Mouse (Mus musculus) neural tube, postnatal 0 days (tissue): ENCODE results near the gene Fgf8. TPM values are rescaled to one million over a fixed set of nuclear protein-coding genes. Genes with fewer than 3 reads are reported as not detected.

Experiments used
- polyA plus RNA-seq: library from polyadenylated mRNA; unstranded; fragments of >200 nt; fragmentation: Nextera tagmentation; extraction: Ambion mirVana; gene quantifications from 2 replicates; pipeline ENCODE4 v1.2.1, GENCODE M21; 2015

Gene Fgf8
- not detected in 2 replicates for polyA plus RNA-seq

DNA sequence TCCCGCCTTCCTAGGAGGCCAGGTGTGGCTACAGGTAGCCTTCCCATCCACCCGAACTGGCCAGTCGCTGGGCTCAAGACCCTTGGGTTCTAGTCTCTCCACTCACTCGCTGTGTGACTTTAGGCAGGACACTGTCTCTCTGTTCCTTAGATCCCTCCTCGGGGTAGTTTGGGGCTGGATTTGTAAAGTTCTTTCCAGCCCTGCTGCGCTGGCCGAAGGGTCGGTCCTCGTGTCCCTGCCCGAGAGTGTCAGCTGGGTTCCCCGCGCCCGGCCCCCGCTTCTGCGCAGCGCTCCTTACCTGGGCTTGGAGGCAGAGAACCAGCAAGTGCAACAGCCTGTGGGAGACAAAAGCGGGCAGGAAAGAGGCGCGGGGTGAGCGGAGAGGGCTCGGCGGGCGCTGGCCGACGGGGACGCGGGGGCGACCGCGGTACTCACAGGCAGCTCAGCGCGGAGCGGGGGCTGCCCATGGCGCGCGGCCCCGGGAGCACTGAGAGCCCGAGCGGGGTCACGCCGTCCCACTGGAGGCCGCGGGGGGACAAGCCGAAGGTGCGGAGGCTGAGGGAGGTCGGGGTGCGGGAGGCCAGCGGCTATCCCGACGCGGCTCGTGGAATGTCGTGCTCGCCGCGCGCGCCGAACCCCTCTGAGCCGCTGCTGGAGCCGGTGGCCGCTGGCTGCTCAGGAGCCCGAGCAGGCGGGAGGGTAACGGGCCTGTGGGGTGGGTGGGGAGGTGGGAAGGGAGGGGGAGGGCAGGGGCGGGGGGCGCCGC, at the start of gene Fgf8:
Gene Fgf8, minus strand, starts transcription at position 698 of the 766 bp plus-strand sequence.

DNA sequence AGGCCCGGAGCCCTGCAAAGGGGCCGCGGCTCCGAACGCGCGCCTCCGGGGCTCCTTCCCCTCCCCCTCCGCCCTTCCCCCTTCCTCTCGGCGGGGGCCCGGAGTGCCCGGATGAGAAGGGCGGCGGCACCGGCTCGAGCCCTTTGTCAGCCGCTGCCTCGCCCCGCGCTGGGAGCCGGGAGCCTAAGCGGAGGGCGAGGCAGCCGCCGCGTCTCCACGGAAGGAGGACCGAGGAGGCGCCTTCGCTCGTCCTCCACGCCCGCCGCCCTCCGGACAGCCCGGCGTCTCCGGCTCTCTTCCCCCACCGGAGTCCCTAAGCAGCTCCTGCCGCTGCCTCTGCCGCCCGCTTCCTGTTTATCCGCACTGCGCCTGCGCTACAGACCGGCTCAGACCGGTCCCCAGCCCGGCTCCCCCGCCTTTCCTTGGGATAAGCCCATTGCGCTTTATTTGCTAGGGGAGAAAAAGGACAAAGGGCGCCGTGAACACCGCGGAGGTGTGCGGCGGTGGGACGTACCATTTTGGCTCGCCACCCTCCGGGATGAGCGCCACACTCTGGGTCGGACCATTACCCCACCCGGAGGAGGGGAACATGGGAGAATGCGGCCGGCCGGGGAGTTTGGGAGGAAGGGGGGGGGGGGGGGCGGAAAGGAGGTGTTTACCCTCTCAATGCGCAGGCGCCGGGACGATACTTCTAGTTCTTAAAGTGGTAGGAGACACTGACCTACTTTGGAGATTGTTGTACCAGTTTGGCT, 40.6 kb upstream of the Fgf8 start, which contains the start of gene Mgea5:
Gene Mgea5, minus strand, starts transcription at position 657 of the 752 bp plus-strand sequence.

GRCm38 (mm10) chr19:45749243-45750043, 6.7 kb upstream of the Fgf8 start, which contains the start of gene Npm3:
TSS of gene Npm3 (minus strand) at chr19:45749591.

Other genes starting within 250 kb of the Fgf8 start
- 8.9 and 10.8 TPM in 2 replicates for gene Poll, start 182.4 kb downstream of the Fgf8 start, polyA plus RNA-seq
- 93.2 and 93.8 TPM in 2 replicates for gene Gm17018, start 182.3 kb downstream of the Fgf8 start, polyA plus RNA-seq
- 8.0 and 8.9 TPM in 2 replicates for gene Fbxw4, start 82.6 kb downstream of the Fgf8 start, polyA plus RNA-seq
- 8.0 and 8.5 TPM in 2 replicates for gene Npm3, start 6.7 kb upstream of the Fgf8 start, polyA plus RNA-seq
- 55.1 and 56.3 TPM in 2 replicates for gene Mgea5, start 40.9 kb upstream of the Fgf8 start, polyA plus RNA-seq
- 32.3 and 33.6 TPM in 2 replicates for gene Kcnip2, start 73.1 kb upstream of the Fgf8 start, polyA plus RNA-seq